Mouse (Mus musculus) midbrain, embryonic 16.5 days (tissue): ENCODE results near the gene Nkd1. TPM values are rescaled to one million over a fixed set of nuclear protein-coding genes. Genes with fewer than 3 reads are reported as not detected.

Experiments
- ATAC-seq: fragments of 200-750 bp; cut with Nextera tagmentation; 2 replicates; pipeline ENCODE4 v1.8.0; 2017; ENCODE audit warnings: moderate TSS enrichment
- H3K27ac ChIP-seq: fragments of 300-500 bp; sonication (generic); 2 replicates; pipeline ENCODE4 v1.5.1; 2014; ENCODE audit warnings: mild to moderate bottlenecking, low read length, mixed read lengths
- H3K27me3 ChIP-seq: fragments of 300-500 bp; sonication (generic); 2 replicates; pipeline ENCODE4 v1.6.1; 2014; ENCODE audit warnings: low read depth, low read length, mixed read lengths; ENCODE audit not compliant: control insufficient read depth, insufficient read depth
- H3K36me3 ChIP-seq: fragments of 300-500 bp; sonication (generic); 2 replicates; pipeline ENCODE4 v1.6.1; 2014; ENCODE audit warnings: mild to moderate bottlenecking, low read length, moderate library complexity, mixed read lengths; ENCODE audit not compliant: control insufficient read depth, insufficient read depth
- H3K4me1 ChIP-seq: fragments of 300-500 bp; sonication (generic); 2 replicates; pipeline ENCODE4 v1.6.1; 2014; ENCODE audit warnings: mild to moderate bottlenecking, low read length, mixed read lengths; ENCODE audit not compliant: control insufficient read depth, insufficient read depth
- H3K4me2 ChIP-seq: fragments of 300-500 bp; sonication (generic); 2 replicates; pipeline ENCODE4 v1.6.1; 2014; ENCODE audit warnings: mild to moderate bottlenecking, low read length, mixed read lengths
- H3K4me3 ChIP-seq: fragments of 300-500 bp; sonication (generic); 2 replicates; pipeline ENCODE4 v1.5.1; 2014; ENCODE audit warnings: low read depth, mild to moderate bottlenecking, low read length, moderate library complexity, mixed read lengths
- H3K9ac ChIP-seq: fragments of 300-500 bp; sonication (generic); 2 replicates; pipeline ENCODE4 v1.6.1; 2014; ENCODE audit warnings: low read depth, low read length, mixed read lengths
- H3K9me3 ChIP-seq: fragments of 300-500 bp; sonication (generic); replicated peaks from 2 replicates; pipeline ENCODE4 v1.6.1; 2014; ENCODE audit warnings: mild to moderate bottlenecking, low read length, mixed read lengths; ENCODE audit not compliant: control insufficient read depth, poor library complexity, severe bottlenecking
- WGBS: fragments of 180-500 bp; shearing (Covaris S2); extraction: QIAGEN DNeasy Blood & Tissue Kit; methylation state at CpG from one replicate; pipeline ENCODE4 v1.1.7; 2014; 5-methylcytosine and 5-hydroxymethylcytosine counted together
- polyA plus RNA-seq: library from polyadenylated mRNA; unstranded; fragments of >200 nt; fragmentation: Nextera tagmentation; extraction: Ambion mirVana; gene quantifications from 2 replicates; pipeline ENCODE4 v1.2.1, GENCODE M21; 2015

The Nkd1 gene
- polyA plus RNA-seq, 1 experiment from 2014 or later: 53.9 TPM

- H3K9ac ChIP-seq: no peak overlapping the region
- WGBS: 80% methylated on average over 18 of the region's 18 CpGs
- H3K4me1 ChIP-seq: no peaks in the 10 kb centered on the region; the same call in 1 of the 2 replicates
- no peaks in the 10 kb centered on the region for H3K9me3 ChIP-seq
- no peak overlapping the region for H3K4me2 ChIP-seq
- H3K4me3 ChIP-seq: no peak overlapping the region
- H3K27ac ChIP-seq: no peak overlapping the region
- no peaks in the 10 kb centered on the region for H3K27me3 ChIP-seq
- no peak for ATAC-seq
- H3K36me3 ChIP-seq: peaks cover 3% of the 10 kb centered on the region; the same call in 1 of the 2 replicates
Observed at GRCm38 (mm10) chr8:88546032-88546732, 25.0 kb downstream of the Nkd1 start.

GRCm38 (mm10) chr8:88555669-88556068 lies 34.5 kb downstream of the Nkd1 start:
- Histone ChIP-seq H3K4me2 (no peak overlapping the region), H3K9ac (no peak overlapping the region), H3K27ac (no peak overlapping the region), H3K27me3 (no peaks in the 10 kb centered on the region), H3K4me1 (no peaks in the 10 kb centered on the region; the same call in 1 of the 2 replicates), H3K9me3 (no peaks in the 10 kb centered on the region), H3K36me3 (no peaks in the 10 kb centered on the region), H3K4me3 (no peak overlapping the region)
- no peak for ATAC-seq
- 67% methylated on average over 4 of the region's 4 CpGs for WGBS

- ATAC-seq: no peak
- no peak overlapping the region for H3K4me3 ChIP-seq
- no peaks in the 10 kb centered on the region for H3K27me3 ChIP-seq
- no peaks in the 10 kb centered on the region for H3K9me3 ChIP-seq
- no peaks in the 10 kb centered on the region for H3K36me3 ChIP-seq
- H3K4me2 ChIP-seq: no peak overlapping the region
- WGBS: 79% methylated on average over 6 of the region's 6 CpGs
- H3K9ac ChIP-seq: no peak overlapping the region
- peaks cover 3% of the 10 kb centered on the region; the same call in 1 of the 2 replicates for H3K4me1 ChIP-seq
- no peak overlapping the region for H3K27ac ChIP-seq
Observed at GRCm38 (mm10) chr8:88559985-88560473, 38.9 kb downstream of the Nkd1 start.

- no peak for ATAC-seq
- no peak overlapping the region for H3K4me2 ChIP-seq
- no peak overlapping the region for H3K27ac ChIP-seq
- H3K9me3 ChIP-seq: no peaks in the 10 kb centered on the region
- H3K36me3 ChIP-seq: no peaks in the 10 kb centered on the region
- H3K4me1 ChIP-seq: peaks cover 7% of the 10 kb centered on the region; the same call in 1 of the 2 replicates
- no peak overlapping the region for H3K9ac ChIP-seq
- H3K4me3 ChIP-seq: no peak overlapping the region
- H3K27me3 ChIP-seq: no peaks in the 10 kb centered on the region
- WGBS: 85% methylated on average over 3 of the region's 3 CpGs
Observed at GRCm38 (mm10) chr8:88561402-88561801, 40.2 kb downstream of the Nkd1 start.

GRCm38 (mm10) chr8:88564256-88564903 lies 43.2 kb downstream of the Nkd1 start:
- no peak for ATAC-seq
- Histone ChIP-seq H3K9ac (no peak overlapping the region), H3K9me3 (no peaks in the 10 kb centered on the region), H3K27me3 (no peaks in the 10 kb centered on the region), H3K4me3 (no peak overlapping the region), H3K4me2 (no peak overlapping the region), H3K36me3 (no peaks in the 10 kb centered on the region), H3K4me1 (peaks cover 10% of the 10 kb centered on the region), H3K27ac (no peak overlapping the region)
- 79% methylated on average over 10 of the region's 11 CpGs for WGBS

GRCm38 (mm10) chr8:88566119-88566518 lies 45.0 kb downstream of the Nkd1 start:
- Histone ChIP-seq H3K9me3 (no peaks in the 10 kb centered on the region), H3K27ac (no peak overlapping the region), H3K4me2 (no peak overlapping the region), H3K9ac (no peak overlapping the region), H3K36me3 (no peaks in the 10 kb centered on the region), H3K27me3 (no peaks in the 10 kb centered on the region), H3K4me3 (no peak overlapping the region), H3K4me1 (peaks cover 10% of the 10 kb centered on the region)
- no peak for ATAC-seq
- whole genome bisulfite sequencing: 84% methylated on average over 4 of the region's 4 CpGs

- 60% methylated on average over 13 of the region's 13 CpGs for WGBS
- Histone ChIP-seq H3K27me3 (no peaks in the 10 kb centered on the region), H3K4me2 (no peak overlapping the region), H3K27ac (no peak overlapping the region), H3K9ac (no peak overlapping the region), H3K4me1 (peaks cover 19% of the 10 kb centered on the region), H3K36me3 (no peaks in the 10 kb centered on the region), H3K4me3 (no peak overlapping the region), H3K9me3 (no peaks in the 10 kb centered on the region)
- ATAC-seq: no peak
Observed at GRCm38 (mm10) chr8:88567314-88568121, 46.4 kb downstream of the Nkd1 start.

GRCm38 (mm10) chr8:88568211-88568610 lies 47.1 kb downstream of the Nkd1 start:
- ATAC-seq: no peak
- no peak overlapping the region for H3K4me3 ChIP-seq
- H3K27me3 ChIP-seq: no peaks in the 10 kb centered on the region
- 88% methylated on average over 3 of the region's 3 CpGs for WGBS
- H3K36me3 ChIP-seq: no peaks in the 10 kb centered on the region
- H3K27ac ChIP-seq: no peak overlapping the region
- no peaks in the 10 kb centered on the region for H3K9me3 ChIP-seq
- H3K4me2 ChIP-seq: no peak overlapping the region
- peaks cover 21% of the 10 kb centered on the region for H3K4me1 ChIP-seq
- H3K9ac ChIP-seq: no peak overlapping the region
